Mouse (Mus musculus): ENCODE measurements around the gene Gadd45b. TPM values are rescaled to one million over a fixed set of nuclear protein-coding genes. Genes with fewer than 3 reads are reported as not detected.

Gadd45b gene
- polyA plus RNA-seq, 1 experiment from 2014 or later = 5.0 TPM

DNA sequence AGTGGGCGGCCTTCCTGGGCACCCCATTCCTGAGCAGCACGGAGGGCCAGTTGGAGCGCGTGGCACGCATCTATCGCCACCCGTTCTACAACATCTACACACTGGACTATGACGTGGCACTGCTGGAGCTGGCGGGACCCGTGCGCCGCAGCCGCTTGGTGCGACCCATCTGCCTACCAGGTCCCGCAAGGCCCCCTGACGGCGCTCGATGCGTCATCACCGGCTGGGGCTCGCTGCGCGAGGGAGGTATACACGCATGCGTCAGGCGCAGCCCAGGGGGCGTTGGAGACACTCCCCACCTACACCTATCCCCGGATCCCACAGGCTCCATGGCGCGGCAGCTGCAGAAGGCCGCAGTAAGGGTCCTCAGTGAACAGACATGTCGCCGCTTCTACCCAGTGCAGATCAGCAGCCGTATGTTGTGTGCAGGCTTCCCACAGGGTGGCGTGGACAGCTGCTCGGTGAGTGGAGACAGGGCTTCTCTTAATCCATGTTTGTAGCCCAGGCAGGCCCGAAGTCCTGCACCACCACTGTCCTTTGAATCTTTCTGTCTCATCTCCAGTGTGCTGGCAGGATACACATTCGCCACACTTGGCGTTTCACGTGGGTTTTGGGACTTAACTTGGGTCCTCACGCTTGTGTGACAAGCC is 31.9 kb upstream of the Gadd45b start:
- Histone ChIP-seq H3K9me3 (ENCODE audit: control insufficient read depth, low read length) (no peaks in the 10 kb centered on the region), H3K4me2 (peak overlapping the region; percentile 47), H3K27me3 (replicated peaks; ENCODE audit: control insufficient read depth, insufficient read depth, low read length) (no peaks in the 10 kb centered on the region), H3K4me1 (replicated peaks; ENCODE audit: control insufficient read depth, insufficient read depth, low read length) (peaks cover 31% of the 10 kb centered on the region), H3K4me3 (ENCODE audit: low read depth, low read length) (peak overlapping the region; percentile 11; the same call in 1 of the 2 replicates), H3K9ac (ENCODE audit: low read depth, low read length) (0 out of 2 replicates have a peak overlapping the region, but pooled peaks have one; percentile 25), H3K36me3 (ENCODE audit: control insufficient read depth, insufficient read depth, low read length) (peaks cover 11% of the 10 kb centered on the region), H3K27ac (ENCODE audit: low read depth, low read length) (no peak overlapping the region)
- ATAC-seq (replicated peaks; ENCODE audit: low FRiP score) (no peak), DNase-seq (ENCODE audit: low spot score) (no peak)
- 29% methylated on average over 41 of the region's 41 CpGs for WGBS

DNA sequence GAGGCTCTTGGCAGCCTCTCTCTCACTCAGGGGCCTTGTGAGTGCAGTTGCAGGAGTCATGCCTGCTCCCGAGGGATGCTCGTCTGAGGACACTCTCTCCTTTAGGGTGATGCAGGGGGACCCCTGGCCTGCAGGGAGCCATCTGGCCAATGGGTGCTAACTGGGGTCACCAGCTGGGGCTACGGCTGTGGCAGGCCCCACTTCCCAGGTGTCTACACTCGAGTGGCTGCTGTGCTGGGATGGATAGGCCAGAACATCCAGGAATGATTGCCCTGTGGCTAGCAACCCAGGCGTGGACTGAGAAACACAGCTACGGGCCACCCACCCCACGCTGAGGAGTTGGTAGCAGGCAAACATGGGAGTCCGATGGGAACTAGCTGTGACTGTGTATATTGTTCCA is 30.8 kb upstream of the Gadd45b start:
- 86% methylated on average over 8 of the region's 8 CpGs for WGBS
- Histone ChIP-seq H3K9ac (ENCODE audit: low read depth, low read length) (peak overlapping the region; percentile 84; the same call in 1 of the 2 replicates), H3K36me3 (ENCODE audit: control insufficient read depth, insufficient read depth, low read length) (peaks cover 20% of the 10 kb centered on the region), H3K27me3 (replicated peaks; ENCODE audit: control insufficient read depth, insufficient read depth, low read length) (no peaks in the 10 kb centered on the region), H3K4me2 (peak overlapping the region; percentile 99), H3K4me1 (replicated peaks; ENCODE audit: control insufficient read depth, insufficient read depth, low read length) (peaks cover 31% of the 10 kb centered on the region), H3K4me3 (ENCODE audit: low read depth, low read length) (peak overlapping the region; percentile 86), H3K27ac (ENCODE audit: low read depth, low read length) (no peak overlapping the region), H3K9me3 (ENCODE audit: control insufficient read depth, low read length) (no peaks in the 10 kb centered on the region)
- DNase-seq (ENCODE audit: low spot score) (no peak), ATAC-seq (replicated peaks; ENCODE audit: low FRiP score) (no peak)

DNA sequence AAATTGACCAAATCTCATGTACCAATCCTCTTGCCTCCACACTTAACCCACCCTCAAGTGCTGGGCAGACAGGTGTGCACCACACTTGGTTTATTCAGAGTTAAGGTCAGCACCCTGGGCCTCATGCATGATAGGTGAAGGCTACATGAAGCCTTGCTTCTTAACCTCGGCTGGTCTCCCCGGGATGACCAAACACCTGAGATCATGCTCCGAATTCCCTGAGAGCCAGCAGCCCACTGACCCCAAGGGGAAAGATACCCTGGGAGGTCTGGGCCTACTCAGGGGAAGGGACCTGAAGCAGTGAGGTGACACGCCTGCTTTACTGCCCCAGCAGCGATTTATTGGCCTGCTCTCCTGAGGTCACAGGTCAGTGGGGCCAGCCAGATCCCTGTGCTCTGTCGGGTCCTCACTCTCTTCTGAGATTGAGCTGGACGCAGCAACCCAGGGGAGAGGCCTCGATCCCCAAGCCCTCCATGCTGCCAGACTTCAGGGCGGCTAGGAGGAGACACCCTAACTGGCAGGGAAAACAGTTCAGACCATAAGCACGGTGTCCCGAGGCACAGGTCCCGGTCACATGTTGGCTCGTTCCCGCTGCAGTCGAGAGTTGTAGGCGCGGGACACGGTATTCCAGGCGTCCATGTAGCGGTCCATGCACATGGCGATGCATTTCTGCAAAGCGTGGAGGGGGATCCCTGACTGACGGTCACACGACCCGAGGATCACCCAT is 30.1 kb upstream of the Gadd45b start:
- DNase-seq (ENCODE audit: low spot score) (no peak), ATAC-seq (replicated peaks; ENCODE audit: low FRiP score) (no peak)
- WGBS = 11% methylated on average over 25 of the region's 25 CpGs
- Histone ChIP-seq H3K4me3 (ENCODE audit: low read depth, low read length) (peak overlapping the region; percentile 86), H3K4me2 (peak overlapping the region; percentile 99), H3K27ac (ENCODE audit: low read depth, low read length) (peak overlapping the region; percentile 78), H3K36me3 (ENCODE audit: control insufficient read depth, insufficient read depth, low read length) (peaks cover 27% of the 10 kb centered on the region), H3K9ac (ENCODE audit: low read depth, low read length) (peak overlapping the region; percentile 84), H3K4me1 (replicated peaks; ENCODE audit: control insufficient read depth, insufficient read depth, low read length) (peaks cover 31% of the 10 kb centered on the region), H3K27me3 (replicated peaks; ENCODE audit: control insufficient read depth, insufficient read depth, low read length) (no peaks in the 10 kb centered on the region), H3K9me3 (ENCODE audit: control insufficient read depth, low read length) (no peaks in the 10 kb centered on the region)

DNA sequence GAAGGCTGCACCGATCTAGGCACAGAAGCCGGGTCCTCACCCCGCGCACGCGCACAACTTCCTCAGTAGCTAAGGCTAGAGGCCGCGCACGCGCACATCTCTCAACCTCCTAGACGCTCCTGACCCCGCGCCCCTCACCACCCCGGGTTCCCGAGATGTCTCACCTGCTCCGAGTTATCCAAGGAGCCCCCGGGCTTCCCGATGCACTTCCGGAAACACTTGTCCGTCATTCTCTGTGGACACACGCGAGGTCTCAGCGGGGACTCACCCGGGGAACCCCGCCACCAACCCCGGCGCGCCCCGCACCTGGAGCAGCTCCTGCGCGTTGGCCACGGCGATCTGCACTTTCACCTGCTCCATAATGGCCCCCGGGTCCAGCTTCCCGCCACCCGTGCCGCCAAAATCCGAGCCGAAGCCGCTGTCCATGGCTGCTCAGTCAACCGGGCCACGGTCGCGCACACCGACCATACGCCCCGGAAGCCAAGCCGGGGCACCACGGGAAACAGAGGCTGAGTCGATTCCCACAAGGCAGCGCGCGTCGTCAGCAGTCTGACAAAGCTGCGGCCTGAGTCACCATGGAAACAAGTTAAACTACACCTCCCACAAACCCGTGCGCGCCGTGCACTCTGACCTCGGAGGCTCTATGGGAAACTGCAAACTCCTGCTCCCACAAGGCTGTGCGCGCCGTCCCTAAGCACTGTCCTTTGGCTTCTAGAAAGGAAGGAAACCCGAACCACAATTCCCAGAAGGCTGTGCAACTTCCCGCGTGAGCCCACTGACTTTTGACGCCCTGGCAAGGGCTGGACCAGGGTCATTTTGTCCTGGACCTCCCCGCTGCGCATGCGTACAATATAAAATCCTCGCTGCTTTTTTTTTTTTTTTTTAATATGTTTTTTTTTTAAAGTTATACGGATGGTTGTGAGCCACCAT is 29.3 kb upstream of the Gadd45b start, which contains the start of gene Timm13:
Gene Timm13 (minus strand): TSS at position 652 of the 930 bp plus-strand sequence.
- under 1% methylated on average over 72 of the region's 72 CpGs for WGBS
- Histone ChIP-seq H3K36me3 (ENCODE audit: control insufficient read depth, insufficient read depth, low read length) (peaks cover 32% of the 10 kb centered on the region), H3K9ac (ENCODE audit: low read depth, low read length) (peak within 1 kb of the TSS; percentile 84), H3K9me3 (ENCODE audit: control insufficient read depth, low read length) (no peaks in the 10 kb centered on the region), H3K27me3 (replicated peaks; ENCODE audit: control insufficient read depth, insufficient read depth, low read length) (no peaks in the 10 kb centered on the region), H3K4me1 (replicated peaks; ENCODE audit: control insufficient read depth, insufficient read depth, low read length) (peaks cover 28% of the 10 kb centered on the region), H3K27ac (ENCODE audit: low read depth, low read length) (peak within 1 kb of the TSS; percentile 78), H3K4me2 (peak within 1 kb of the TSS; percentile 99), H3K4me3 (ENCODE audit: low read depth, low read length) (peak within 1 kb of the TSS; percentile 86)
- peak; percentile 92 for ATAC-seq (replicated peaks; ENCODE audit: low FRiP score)
- DNase-seq (ENCODE audit: low spot score) = peak; percentile 98

DNA sequence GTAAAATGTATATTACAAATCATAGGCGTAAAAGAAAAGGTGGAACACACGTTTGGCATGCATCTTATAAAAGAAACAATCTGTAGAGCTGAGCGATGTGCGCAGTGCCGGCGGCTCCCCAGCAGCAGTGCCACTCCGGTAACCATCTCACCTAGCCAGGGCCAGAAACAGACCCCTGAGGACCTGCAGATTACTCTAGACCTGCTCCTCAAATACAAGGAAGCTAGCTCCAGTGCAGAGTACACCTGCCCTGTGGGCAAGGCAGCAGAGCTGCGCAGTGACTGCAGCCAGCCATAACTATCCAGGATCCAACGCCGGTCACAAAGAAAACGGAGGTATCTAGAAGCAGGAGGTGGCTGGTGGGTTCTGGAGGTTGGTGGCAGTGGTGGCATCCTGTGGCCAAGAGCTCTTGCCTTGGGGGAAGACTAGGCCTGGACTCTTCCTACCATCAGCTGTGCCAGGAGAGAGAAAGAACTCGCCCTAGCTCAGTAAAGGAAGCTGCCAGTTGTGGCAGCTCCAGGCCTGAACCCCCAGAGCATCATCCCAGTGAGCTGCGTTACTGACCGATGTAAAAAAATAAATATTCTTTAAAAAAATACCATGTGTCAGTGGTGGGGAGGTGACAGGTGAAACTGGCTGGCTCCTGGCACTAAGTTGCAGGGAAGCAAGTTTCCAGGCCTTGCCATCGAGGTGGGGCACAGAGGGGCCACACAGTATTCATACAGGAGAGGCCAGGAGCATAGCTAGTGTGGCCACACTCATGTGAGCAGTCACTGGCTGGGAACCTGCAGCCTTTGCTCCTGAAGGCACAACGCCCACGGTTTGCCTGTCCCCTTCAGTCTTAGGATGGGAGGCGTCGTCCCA is 28.2 kb upstream of the Gadd45b start:
- peak overlapping the region; percentile 86; the same call in 1 of the 2 replicates for H3K4me3 ChIP-seq (ENCODE audit: low read depth, low read length)
- DNase-seq (ENCODE audit: low spot score) (no peak), ATAC-seq (replicated peaks; ENCODE audit: low FRiP score) (no peak)
- no peaks in the 10 kb centered on the region for H3K9me3 ChIP-seq (ENCODE audit: control insufficient read depth, low read length)
- peaks cover 28% of the 10 kb centered on the region for H3K4me1 ChIP-seq (replicated peaks; ENCODE audit: control insufficient read depth, insufficient read depth, low read length)
- H3K27ac ChIP-seq (ENCODE audit: low read depth, low read length) = no peak overlapping the region
- peaks cover 38% of the 10 kb centered on the region for H3K36me3 ChIP-seq (ENCODE audit: control insufficient read depth, insufficient read depth, low read length)
- H3K27me3 ChIP-seq (replicated peaks; ENCODE audit: control insufficient read depth, insufficient read depth, low read length) = no peaks in the 10 kb centered on the region
- 90% methylated on average over 19 of the region's 19 CpGs for WGBS
- H3K4me2 ChIP-seq = peak overlapping the region; percentile 51
- peak overlapping the region; percentile 39; the same call in 1 of the 2 replicates for H3K9ac ChIP-seq (ENCODE audit: low read depth, low read length)

DNA sequence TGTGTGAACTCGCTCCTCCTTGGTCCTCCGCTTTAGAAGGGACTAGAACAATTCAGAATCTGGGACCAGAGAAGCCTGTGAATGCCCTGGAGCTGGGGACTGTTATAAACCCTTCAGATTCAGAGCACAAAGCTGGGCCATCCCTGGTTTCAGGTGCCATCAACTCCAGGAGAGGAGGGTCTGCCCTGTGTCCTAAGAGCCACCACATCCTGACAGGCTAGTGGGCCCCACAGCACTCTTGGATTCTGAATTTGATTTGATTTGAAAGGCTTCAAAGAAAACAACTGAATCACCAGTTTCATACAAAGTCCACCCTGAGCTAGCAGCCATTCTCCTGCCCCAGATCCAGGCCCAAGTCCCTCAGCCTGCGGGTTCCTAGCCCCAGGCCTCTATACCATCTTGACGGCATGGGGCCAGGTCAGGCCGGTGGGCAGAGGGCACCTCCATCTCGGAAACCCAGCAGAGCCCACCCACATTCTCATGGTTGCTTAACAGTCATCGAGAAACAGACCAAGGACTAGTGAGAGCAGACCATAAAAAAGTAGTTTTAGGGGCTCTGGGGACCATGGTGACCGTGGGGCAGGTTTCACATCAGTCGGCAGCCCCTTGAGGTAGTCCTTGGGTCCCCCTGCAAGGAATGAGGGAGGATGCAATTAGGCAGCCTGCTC is 27.5 kb upstream of the Gadd45b start:
- H3K27me3 ChIP-seq (replicated peaks; ENCODE audit: control insufficient read depth, insufficient read depth, low read length) = no peaks in the 10 kb centered on the region
- H3K4me2 ChIP-seq = no peak overlapping the region
- DNase-seq (ENCODE audit: low spot score) (no peak), ATAC-seq (replicated peaks; ENCODE audit: low FRiP score) (no peak)
- peaks cover 28% of the 10 kb centered on the region for H3K4me1 ChIP-seq (replicated peaks; ENCODE audit: control insufficient read depth, insufficient read depth, low read length)
- no peak overlapping the region for H3K27ac ChIP-seq (ENCODE audit: low read depth, low read length)
- 94% methylated on average over 9 of the region's 9 CpGs for WGBS
- no peaks in the 10 kb centered on the region for H3K9me3 ChIP-seq (ENCODE audit: control insufficient read depth, low read length)
- H3K9ac ChIP-seq (ENCODE audit: low read depth, low read length) = no peak overlapping the region
- H3K4me3 ChIP-seq (ENCODE audit: low read depth, low read length) = no peak overlapping the region
- peaks cover 41% of the 10 kb centered on the region for H3K36me3 ChIP-seq (ENCODE audit: control insufficient read depth, insufficient read depth, low read length)

DNA sequence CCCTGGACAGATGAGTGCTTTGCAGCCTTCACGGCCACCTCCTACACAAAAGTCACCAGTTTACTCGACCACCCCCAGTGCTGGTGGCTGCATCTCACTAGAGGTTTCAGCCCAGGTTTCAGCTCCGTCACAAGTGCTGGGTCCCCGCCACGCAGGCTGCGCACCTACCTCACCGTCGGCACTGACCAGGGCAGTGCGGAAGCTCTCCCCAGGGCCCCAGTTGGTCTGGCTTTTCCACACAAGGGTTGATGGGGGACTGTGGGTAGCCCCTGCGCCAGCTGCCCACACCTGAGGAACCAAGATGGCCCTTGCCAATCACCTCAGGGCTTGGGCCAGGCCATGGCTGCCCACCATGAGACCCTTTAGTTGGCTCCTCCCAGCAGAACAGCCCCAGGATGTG is 26.6 kb upstream of the Gadd45b start:
- Histone ChIP-seq H3K27ac (ENCODE audit: low read depth, low read length) (no peak overlapping the region), H3K27me3 (replicated peaks; ENCODE audit: control insufficient read depth, insufficient read depth, low read length) (no peaks in the 10 kb centered on the region), H3K4me1 (replicated peaks; ENCODE audit: control insufficient read depth, insufficient read depth, low read length) (peaks cover 20% of the 10 kb centered on the region), H3K9me3 (ENCODE audit: control insufficient read depth, low read length) (no peaks in the 10 kb centered on the region), H3K4me3 (ENCODE audit: low read depth, low read length) (no peak overlapping the region), H3K36me3 (ENCODE audit: control insufficient read depth, insufficient read depth, low read length) (peaks cover 44% of the 10 kb centered on the region), H3K4me2 (no peak overlapping the region), H3K9ac (ENCODE audit: low read depth, low read length) (no peak overlapping the region)
- DNase-seq (ENCODE audit: low spot score) = no peak
- ATAC-seq (replicated peaks; ENCODE audit: low FRiP score) = no peak
- 86% methylated on average over 10 of the region's 10 CpGs for WGBS
